In genomic region chr5:33898671-33899070, GRCm38 (mm10) we compare ENCODE assay signal across 23 mouse cellular contexts. TPM values are rescaled to one million over a fixed set of nuclear protein-coding genes. Genes with fewer than 3 reads are reported as not detected.
DNase-seq lines count a peak whose midpoint lies in the region; ATAC-seq and TF ChIP-seq lines count a peak whose summit lies in the region.
"Had no signal": no experiment of that assay in that cellular context is flagged by ENCODE, and none has a peak within 500 bp of the region (broad histone marks: within the 10 kb centered on the region; RNA-seq: fewer than 3 reads in every experiment).

No protein-coding gene starts in this region.

- TF ChIP-seq CTCF in kidney, postnatal 0 days (IDR thresholded peaks at IDR 0.05; ENCODE audit: low read depth), result no peak

- H3K9me3 ChIP-seq in heart, embryonic 12.5 days (replicated peaks), result no peaks in the 10 kb centered on the region
- H3K9me3 ChIP-seq in kidney, postnatal 0 days (replicated peaks; ENCODE audit: low read length), result no peaks in the 10 kb centered on the region
- H3K9me3 ChIP-seq in neural tube, embryonic 13.5 days, result no peaks in the 10 kb centered on the region
- H3K9me3 ChIP-seq: embryonic facial prominence, embryonic 10.5 days; forebrain, embryonic 15.5 days; G1E; heart, embryonic 10.5 days; heart, embryonic 15.5 days had no signal

- no peaks in the 10 kb centered on the region for H3K27me3 ChIP-seq in heart, embryonic 12.5 days (replicated peaks)
- no peaks in the 10 kb centered on the region for H3K27me3 ChIP-seq in kidney, postnatal 0 days (ENCODE audit: insufficient read depth, low read length)
- no peaks in the 10 kb centered on the region for H3K27me3 ChIP-seq in neural tube, embryonic 13.5 days
- H3K27me3 ChIP-seq in myocyte (ENCODE audit: control insufficient read depth, insufficient read depth, insufficient read length), result no peaks in the 10 kb centered on the region
- H3K27me3 ChIP-seq: forebrain, embryonic 15.5 days; heart, embryonic 15.5 days had no signal

- ATAC-seq in heart, embryonic 12.5 days (ENCODE audit: insufficient number of reproducible peaks, low FRiP score), result peak; percentile 41; the same call in 1 of the 2 replicates
- ATAC-seq in kidney, postnatal 0 days (replicated peaks; ENCODE audit: low FRiP score, low read depth), result 0 out of 2 replicates have a peak, but pooled peaks have one; percentile 16
- ATAC-seq in neural tube, embryonic 13.5 days (ENCODE audit: low read depth), result 0 out of 2 replicates have a peak, but pooled peaks have one; percentile 32
- ATAC-seq: activated CD4-positive, CD25-positive, alpha-beta regulatory T cell, adult 4 months; CD4-positive, CD25-positive, alpha-beta regulatory T cell, adult 4 months; forebrain, embryonic 15.5 days had no signal

- H3K4me2 ChIP-seq in heart, embryonic 12.5 days, result no peak overlapping the region
- H3K4me2 ChIP-seq in kidney, postnatal 0 days (ENCODE audit: low read length), result no peak overlapping the region
- no peak overlapping the region for H3K4me2 ChIP-seq in neural tube, embryonic 13.5 days
- no peak overlapping the region for H3K4me2 ChIP-seq in myocyte (ENCODE audit: low read depth)
- H3K4me2 ChIP-seq: forebrain, embryonic 15.5 days; heart, embryonic 15.5 days had no signal

- no peak overlapping the region for H3ac ChIP-seq in myocyte (ENCODE audit: control insufficient read depth, insufficient read length)

- TF ChIP-seq POLR2A in myocyte (IDR thresholded peaks at IDR 0.05; ENCODE audit: insufficient read length, low read depth), result peak; percentile 31

- no peak for DNase-seq in heart, postnatal 36 days
- no peak for DNase-seq in kidney, postnatal 0 days (ENCODE audit: low spot score)
- DNase-seq in kidney, postnatal 4 days, result no peak
- no peak for DNase-seq in neural tube, embryonic 10.5 days (ENCODE audit: extremely low spot score, low spot score)
- DNase-seq in right cerebral cortex, postnatal 4 days, result no peak
- DNase-seq: adrenal gland, postnatal 14 days; B cell, adult 2 months; cerebellum, adult 11-12 months; cerebellum, adult 9-10 months; cerebellum, postnatal 36 days; gastrocnemius, postnatal 36 days; heart, adult 18-20 months had no signal

- H3K4me3 ChIP-seq in heart, embryonic 12.5 days, result no peak overlapping the region
- H3K4me3 ChIP-seq in kidney, postnatal 0 days (replicated peaks; ENCODE audit: low read depth, low read length), result no peak overlapping the region
- H3K4me3 ChIP-seq in neural tube, embryonic 13.5 days, result no peak overlapping the region
- no peak overlapping the region for H3K4me3 ChIP-seq in myocyte
- H3K4me3 ChIP-seq: embryonic facial prominence, embryonic 10.5 days; forebrain, embryonic 15.5 days; heart, embryonic 10.5 days; heart, embryonic 15.5 days had no signal

- H3K4me1 ChIP-seq in heart, embryonic 12.5 days (replicated peaks), result no peaks in the 10 kb centered on the region
- no peaks in the 10 kb centered on the region for H3K4me1 ChIP-seq in kidney, postnatal 0 days (replicated peaks; ENCODE audit: insufficient read depth, low read length)
- no peaks in the 10 kb centered on the region for H3K4me1 ChIP-seq in neural tube, embryonic 13.5 days (replicated peaks)
- H3K4me1 ChIP-seq: embryonic facial prominence, embryonic 10.5 days; forebrain, embryonic 15.5 days; heart, embryonic 10.5 days had no signal

- H3K9ac ChIP-seq in heart, embryonic 12.5 days, result no peak overlapping the region
- no peak overlapping the region for H3K9ac ChIP-seq in kidney, postnatal 0 days (ENCODE audit: low read depth, low read length)
- H3K9ac ChIP-seq in neural tube, embryonic 13.5 days, result no peak overlapping the region
- H3K9ac ChIP-seq: forebrain, embryonic 15.5 days; heart, embryonic 15.5 days had no signal

- intact Hi-C loops in heart, postnatal 36 days (cut with DNase I), result no loop called here

- WGBS in heart, embryonic 12.5 days, result 87% methylated on average over 9 of the region's 9 CpGs
- WGBS in kidney, postnatal 0 days, result 88% methylated on average over 9 of the region's 9 CpGs
- WGBS in neural tube, embryonic 13.5 days, result 85% methylated on average over 9 of the region's 9 CpGs

- H3K27ac ChIP-seq in heart, embryonic 12.5 days (ENCODE audit: poor library complexity, severe bottlenecking), result no peak overlapping the region
- H3K27ac ChIP-seq in kidney, postnatal 0 days, result no peak overlapping the region
- no peak overlapping the region for H3K27ac ChIP-seq in neural tube, embryonic 13.5 days (replicated peaks)
- H3K27ac ChIP-seq: embryonic facial prominence, embryonic 10.5 days; forebrain, embryonic 15.5 days; heart, embryonic 10.5 days; heart, embryonic 15.5 days; hindbrain, postnatal 0 days had no signal

- peaks cover 93% of the 10 kb centered on the region for H3K36me3 ChIP-seq in heart, embryonic 12.5 days
- H3K36me3 ChIP-seq in kidney, postnatal 0 days (ENCODE audit: insufficient read depth, low read length), result peaks cover 84% of the 10 kb centered on the region
- peaks cover 96% of the 10 kb centered on the region for H3K36me3 ChIP-seq in neural tube, embryonic 13.5 days
- peaks cover 43% of the 10 kb centered on the region for H3K36me3 ChIP-seq in myocyte (ENCODE audit: control insufficient read depth, insufficient read depth)

- no peaks in the 10 kb centered on the region for H3K79me2 ChIP-seq in myocyte (ENCODE audit: control insufficient read depth, insufficient read depth)

TF ChIP-seq in myocyte, 11 proteins besides CTCF, POLR2A, EP300 and RAD21:
- TF ChIP-seq POLR2AphosphoS2 (IDR thresholded peaks at IDR 0.05; ENCODE audit: insufficient read length, low read depth), result peak; percentile 39
- no peak for TF ChIP-seq MYOD1 (IDR thresholded peaks at IDR 0.05; ENCODE audit: control insufficient read depth in 1 of 3, insufficient read length in 2 of 3, low read depth in 2 of 3)

RNA-seq across cellular contexts. Expression of gene Nelfa, which starts 37.5 kb away (rescaled TPM):
- 36.5 and 39.8 TPM in 2 replicates for polyA plus RNA-seq in heart, embryonic 12.5 days (2016; fragmentation: Nextera tagmentation; extraction: Ambion mirVana)
- total RNA-seq in heart, postnatal 36 days (2021), result 10 to 100 TPM in 1 of 2 experiments, 1 to 10 TPM in 1; 9.8 to 10.1 TPM
- polyA plus RNA-seq in kidney, postnatal 0 days (2015; fragmentation: Nextera tagmentation; extraction: Ambion mirVana), result 41.0 and 42.8 TPM in 2 replicates
- 38.5 and 42.6 TPM in 2 replicates for polyA plus RNA-seq in neural tube, embryonic 13.5 days (2015; fragmentation: Nextera tagmentation; extraction: Ambion mirVana)
- polyA plus RNA-seq in myocyte (2012; fragmentation: generic; extraction: Trizol), result 17.1 TPM
